Mouse (Mus musculus): ENCODE results near the gene Pla2g4f. TPM values are rescaled to one million over a fixed set of nuclear protein-coding genes. Genes with fewer than 3 reads are reported as not detected.

Pla2g4f gene
- total and polyA plus RNA-seq, 3 experiments: not detected

GRCm38 (mm10) chr2:120279961-120280360 is 34.0 kb downstream of the Pla2g4f start:
- Histone ChIP-seq H3K27ac (ENCODE audit: control insufficient read depth, low read depth, low read length) (no peak overlapping the region), H3K27me3 (ENCODE audit: control insufficient read depth in 1 of 2, insufficient read depth in 2 of 2, low read length in 2 of 2) (peaks cover 2 to 7% of the 10 kb centered on the region in 2 experiments; a peak in 3 of 4 replicates), H3K4me3 (ENCODE audit: control insufficient read depth in 1 of 2, insufficient read depth in 1 of 2, low read depth in 2 of 2, low read length in 2 of 2) (peak overlapping the region; percentile 24 to 45; a peak in 1 of 4 replicates), H3K36me3 (ENCODE audit: control insufficient read depth in 1 of 2, insufficient read depth in 2 of 2, low read length in 2 of 2) (no peaks in the 10 kb centered on the region), H3K9me3 (replicated peaks; ENCODE audit: insufficient read depth, low read length) (no peaks in the 10 kb centered on the region), H3K4me1 (ENCODE audit: control insufficient read depth in 1 of 2, insufficient read depth in 2 of 2, low read length in 2 of 2) (0 out of 4 replicates have a peak, but pooled peaks cover 0 to 3% of the 10 kb centered on the region in 2 experiments), H3K9ac (ENCODE audit: control insufficient read depth, low read depth, low read length, poor library complexity, severe bottlenecking) (no peak overlapping the region), H3K79me2 (ENCODE audit: control insufficient read depth, insufficient read depth, low read length, poor library complexity) (no peaks in the 10 kb centered on the region)
- TF ChIP-seq E2F4 (IDR thresholded peaks at IDR 0.05; ENCODE audit: borderline replicate concordance, low read depth, low read length) (no peak), MXI1 (IDR thresholded peaks at IDR 0.05; ENCODE audit: low read depth, low read length) (no peak), CTCF (IDR thresholded peaks at IDR 0.05 in 2 of 3, conservative IDR thresholded peaks at IDR 0.05 in 1 of 3; ENCODE audit: control insufficient read depth in 1 of 3, insufficient read depth in 1 of 3, low read depth in 2 of 3, low read length in 3 of 3, poor library complexity in 1 of 3, severe bottlenecking in 1 of 3) (peak; percentile 82 to 91 (median 88)), MAZ (IDR thresholded peaks at IDR 0.05; ENCODE audit: low read depth, low read length) (no peak), MEF2A (IDR thresholded peaks at IDR 0.05; ENCODE audit: extremely low read depth, insufficient replicate concordance, low read depth, low read length, poor library complexity, severe bottlenecking) (no peak), ZMIZ1 (IDR thresholded peaks at IDR 0.05; ENCODE audit: low read depth, low read length) (no peak), ZKSCAN1 (IDR thresholded peaks at IDR 0.05; ENCODE audit: low read depth, low read length) (no peak), UBTF (IDR thresholded peaks at IDR 0.05; ENCODE audit: borderline replicate concordance, insufficient read depth, low read depth, low read length) (no peak), TAL1 (IDR thresholded peaks at IDR 0.05; ENCODE audit: low read length) (no peak), RAD21 (IDR thresholded peaks at IDR 0.05; ENCODE audit: low read depth, low read length) (peak; percentile 66), GATA1 (IDR thresholded peaks at IDR 0.05; ENCODE audit: low read depth, low read length) (no peak), NELFE (IDR thresholded peaks at IDR 0.05; ENCODE audit: low read depth, low read length) (no peak), SMC3 (IDR thresholded peaks at IDR 0.05; ENCODE audit: low read depth, low read length) (peak; percentile 82), TCF12 (IDR thresholded peaks at IDR 0.05; ENCODE audit: low read depth, low read length) (no peak), POLR2AphosphoS2 (IDR thresholded peaks at IDR 0.05; ENCODE audit: low read length) (no peak), POLR2A (IDR thresholded peaks at IDR 0.05; ENCODE audit: control insufficient read depth in 1 of 2, insufficient read depth in 1 of 2, low read depth in 1 of 2, low read length in 2 of 2, poor library complexity in 1 of 2) (no peak), USF1 (IDR thresholded peaks at IDR 0.05; ENCODE audit: low read depth, low read length) (no peak), ETS1 (IDR thresholded peaks at IDR 0.05; ENCODE audit: low read depth, low read length) (no peak), RCOR1 (IDR thresholded peaks at IDR 0.05; ENCODE audit: low read depth, low read length) (no peak), ELF1 (IDR thresholded peaks at IDR 0.05; ENCODE audit: low read depth, low read length) (no peak), CHD2 (IDR thresholded peaks at IDR 0.05; ENCODE audit: low read length) (no peak), MAFK (IDR thresholded peaks at IDR 0.05; ENCODE audit: borderline replicate concordance, low read depth, low read length) (no peak), ZC3H11A (IDR thresholded peaks at IDR 0.05; ENCODE audit: low read depth, low read length) (no peak), POLR2AphosphoS5 (IDR thresholded peaks at IDR 0.05; ENCODE audit: borderline replicate concordance, low read depth, low read length) (no peak), ZNF384 (IDR thresholded peaks at IDR 0.05; ENCODE audit: low read depth, low read length) (no peak)
- peak; percentile 66 for DNase-seq (ENCODE audit: low read depth, low spot score)
